Mouse (Mus musculus) testis, postnatal 10 days (tissue): Measurements from ENCODE around the gene Mrtfa.
"Not testable (repeated sequence)": the region's sequence is repeated elsewhere in the genome, so short reads cannot be mapped to it uniquely, and the experiment has no call there.

ENCODE experiments used
- DNase-seq: peaks from one replicate; pipeline ENCODE4 v3.0.0; 2021; ENCODE audit warnings: low spot score

Gene Mrtfa

DNA sequence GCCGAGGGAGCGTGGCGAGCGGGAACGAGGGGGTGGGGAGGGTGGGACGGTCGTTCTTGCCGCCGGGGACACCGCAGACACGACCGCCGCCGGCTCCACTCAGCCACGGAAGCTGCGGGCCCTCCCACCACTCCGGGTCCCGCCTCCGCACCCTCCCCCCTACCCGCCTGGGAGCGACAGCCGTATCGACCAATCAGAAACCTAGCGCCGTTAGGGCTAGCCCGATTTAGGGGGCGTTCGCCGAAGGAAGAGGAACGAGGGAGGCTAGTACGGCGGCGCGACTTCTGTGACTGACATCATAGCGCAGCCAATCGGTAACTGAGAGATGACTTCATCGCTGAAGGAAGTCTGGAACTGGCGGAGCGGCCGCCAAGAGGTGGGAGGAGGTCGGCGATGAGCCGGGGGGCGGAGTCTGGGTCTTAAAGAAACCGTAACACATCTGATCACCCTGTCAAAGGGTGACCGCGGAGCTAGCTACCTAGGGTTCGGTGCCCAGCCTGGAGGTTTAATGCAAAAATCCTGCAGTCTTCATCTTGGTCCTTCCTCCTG lies at the start of gene Mrtfa:
Gene Mrtfa, minus strand, starts transcription at position 128 of the 549 bp plus-strand sequence.
- peak; percentile 99 for DNase-seq

DNA sequence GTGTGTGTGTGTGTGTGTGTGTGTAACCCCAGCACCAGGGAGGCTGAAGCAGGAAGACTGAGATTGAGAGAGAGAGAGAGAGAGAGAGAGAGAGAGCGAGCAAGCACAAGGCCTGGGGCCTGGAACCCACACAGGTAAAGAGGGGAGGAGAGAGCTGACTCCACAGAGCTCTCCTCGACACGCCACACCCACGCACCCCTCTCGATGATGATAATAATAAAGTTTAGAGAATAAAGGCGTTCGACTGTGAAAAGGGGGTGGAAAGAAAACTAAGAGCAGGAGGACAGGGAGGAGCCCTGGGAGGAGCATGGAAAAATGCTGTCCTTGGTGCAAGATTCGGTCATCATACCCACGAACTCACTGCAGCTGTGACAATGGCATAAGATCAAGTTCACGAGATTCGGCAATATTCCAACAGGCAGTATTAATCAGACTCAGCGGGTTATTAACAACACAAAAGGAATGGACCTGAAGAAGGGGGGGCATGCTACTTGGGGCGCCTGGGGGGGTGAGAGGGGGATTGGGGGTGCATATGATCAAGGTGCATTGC lies 49.3 kb upstream of the Mrtfa start:
- no peak for DNase-seq

DNA sequence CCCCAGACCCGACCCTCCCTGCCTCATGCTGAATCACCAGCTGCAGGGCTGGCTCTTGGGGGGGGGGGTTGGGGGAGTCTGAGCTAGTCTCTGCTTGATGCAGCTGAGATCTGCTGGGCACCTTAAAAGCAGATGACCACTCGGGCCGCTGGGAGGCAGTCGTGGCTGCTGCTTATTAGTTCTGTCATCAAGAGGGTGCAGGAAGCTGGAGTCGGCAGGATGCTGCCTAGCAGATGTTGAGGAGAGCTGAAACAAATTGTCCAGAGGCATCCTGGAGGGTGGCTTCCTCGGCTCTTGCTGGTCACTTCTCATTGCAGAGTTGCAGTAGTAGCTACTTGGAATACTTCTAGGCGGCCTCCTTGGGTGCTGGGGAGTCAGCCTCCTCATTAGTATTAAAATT lies 48.7 kb upstream of the Mrtfa start:
- DNase-seq, result peak; percentile 67

DNA sequence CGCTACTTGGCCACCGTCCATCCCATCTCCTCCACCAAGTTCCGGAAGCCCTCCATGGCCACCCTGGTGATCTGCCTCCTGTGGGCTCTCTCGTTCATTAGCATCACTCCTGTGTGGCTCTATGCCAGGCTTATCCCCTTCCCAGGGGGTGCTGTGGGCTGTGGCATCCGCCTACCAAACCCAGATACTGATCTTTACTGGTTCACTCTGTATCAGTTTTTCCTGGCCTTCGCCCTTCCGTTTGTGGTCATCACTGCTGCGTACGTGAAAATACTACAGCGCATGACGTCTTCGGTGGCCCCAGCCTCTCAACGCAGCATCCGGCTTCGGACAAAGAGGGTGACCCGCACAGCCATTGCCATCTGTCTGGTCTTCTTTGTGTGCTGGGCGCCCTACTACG lies 46.9 kb upstream of the Mrtfa start:
- no peak for DNase-seq

DNA sequence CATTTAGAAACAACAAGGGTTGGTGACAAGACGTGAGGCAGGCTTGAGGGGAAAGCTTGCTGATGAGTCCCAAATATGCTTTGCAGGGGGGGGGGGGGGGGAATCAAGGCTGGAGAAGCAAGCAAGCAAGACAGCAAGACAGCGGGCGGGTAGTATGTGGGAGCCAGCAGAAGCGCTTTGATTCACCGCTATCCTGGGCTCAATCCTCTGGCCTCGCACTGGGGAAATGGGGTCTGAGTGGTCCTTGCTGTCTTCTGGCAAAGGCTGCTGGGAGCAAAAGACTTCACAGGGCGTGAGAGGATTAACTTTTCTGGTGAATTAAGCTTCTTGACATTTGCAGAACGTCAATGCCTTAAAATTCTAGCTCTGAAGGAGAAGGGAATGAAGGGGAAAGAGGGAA lies 45.5 kb upstream of the Mrtfa start:
- no peak for DNase-seq

DNA sequence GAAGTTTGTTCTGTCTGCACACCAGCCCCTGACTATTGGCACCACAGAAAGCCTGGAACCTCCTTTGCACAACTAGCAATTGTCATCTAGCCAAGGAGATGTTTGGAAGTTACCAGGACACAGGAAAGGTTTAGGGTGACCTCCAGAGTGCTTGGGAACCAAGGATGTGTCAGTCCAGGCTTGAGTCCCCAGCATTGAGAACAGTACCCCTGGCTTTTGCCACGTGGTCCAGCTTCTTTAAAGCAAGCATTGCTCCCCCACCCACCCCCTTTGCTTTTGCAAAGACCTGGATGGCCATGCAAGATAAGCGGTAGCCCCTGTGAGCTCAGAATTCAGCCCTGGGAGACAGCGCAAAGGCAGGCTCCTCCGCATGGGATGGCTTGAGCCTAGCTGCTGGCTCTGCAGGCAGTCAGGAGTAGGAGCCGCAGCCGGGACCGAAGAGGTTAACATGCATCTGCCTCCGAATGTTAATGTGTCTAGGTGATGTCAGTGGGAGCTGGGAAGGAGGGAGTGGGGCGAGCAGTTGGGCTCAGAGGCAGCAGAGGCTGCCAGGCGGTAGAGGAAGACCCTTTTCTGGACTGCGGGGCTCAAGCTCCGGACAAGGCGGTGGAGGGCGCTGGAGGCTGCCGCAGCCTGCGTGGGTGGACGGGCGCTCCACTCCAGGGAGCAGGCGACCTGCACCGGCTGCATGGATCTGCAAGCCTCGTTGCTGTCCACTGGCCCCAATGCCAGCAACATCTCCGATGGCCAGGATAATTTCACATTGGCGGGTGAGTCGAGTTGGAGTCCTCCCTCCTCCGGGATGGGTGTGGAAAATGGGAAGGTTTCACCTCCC lies 44.7 kb upstream of the Mrtfa start, which contains the start of gene Mchr1:
Gene Mchr1, plus strand, starts transcription at position 414 of the 835 bp plus-strand sequence.
- DNase-seq, result peak; percentile 62

DNA sequence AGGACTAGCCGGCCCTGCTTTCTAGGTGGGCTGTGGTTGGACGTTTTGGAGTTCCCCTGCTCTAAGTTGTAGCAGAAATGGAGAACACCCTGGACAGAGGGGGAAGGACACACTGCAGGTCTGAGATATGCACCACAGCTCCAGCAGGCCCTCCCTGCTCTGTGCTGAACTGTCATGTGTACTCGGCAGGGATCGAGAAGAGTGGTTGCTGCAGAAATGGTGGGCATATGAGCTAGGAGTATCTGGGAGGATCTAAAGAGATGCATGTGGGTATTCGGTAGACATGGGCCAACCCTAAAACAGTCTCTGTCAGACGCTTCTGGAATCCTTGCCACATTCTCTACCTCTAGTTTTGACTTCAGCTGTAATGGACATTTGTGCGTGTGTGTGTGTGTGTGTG lies 40.8 kb upstream of the Mrtfa start:
- no peak for DNase-seq

DNA sequence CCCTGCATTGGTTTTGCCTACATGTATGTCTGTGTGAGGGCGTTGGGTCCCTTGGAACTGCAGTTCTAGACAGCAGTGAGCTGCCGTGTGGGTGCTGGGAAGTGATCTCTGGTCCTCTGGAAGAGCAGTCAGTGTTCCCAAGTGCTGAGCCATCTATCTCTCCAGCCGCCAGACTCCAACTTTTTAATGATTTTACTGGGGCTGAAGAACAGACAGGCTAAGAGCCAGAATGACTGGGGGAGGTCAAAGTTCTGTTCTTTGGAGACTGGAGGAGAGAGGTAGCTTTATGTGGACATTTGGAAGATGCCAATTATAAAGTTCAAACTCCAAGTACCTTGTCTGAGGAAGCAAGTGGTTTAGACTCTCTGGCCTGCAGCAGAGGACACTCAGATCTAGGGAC lies 39.2 kb upstream of the Mrtfa start:
- DNase-seq, result no peak

DNA sequence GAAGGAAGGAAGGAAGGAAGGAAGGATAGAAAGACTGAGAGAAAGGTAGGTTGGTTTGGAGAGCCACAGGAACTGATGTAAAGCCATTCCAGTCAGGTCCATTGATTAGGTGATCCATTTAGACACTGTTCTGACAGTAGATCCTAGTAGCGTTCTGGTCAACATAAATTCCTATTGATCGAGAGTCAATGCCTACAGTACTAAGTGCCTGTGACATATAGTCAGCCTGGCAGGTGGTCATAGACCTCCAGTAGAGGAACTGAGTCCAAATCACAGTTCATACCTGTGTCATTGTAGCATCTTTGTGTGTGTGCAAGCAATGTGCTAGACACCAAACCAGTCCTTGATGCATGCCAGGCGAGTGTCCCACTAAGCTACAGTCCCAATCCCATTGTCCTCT lies 37.7 kb upstream of the Mrtfa start:
- DNase-seq, result no peak

DNA sequence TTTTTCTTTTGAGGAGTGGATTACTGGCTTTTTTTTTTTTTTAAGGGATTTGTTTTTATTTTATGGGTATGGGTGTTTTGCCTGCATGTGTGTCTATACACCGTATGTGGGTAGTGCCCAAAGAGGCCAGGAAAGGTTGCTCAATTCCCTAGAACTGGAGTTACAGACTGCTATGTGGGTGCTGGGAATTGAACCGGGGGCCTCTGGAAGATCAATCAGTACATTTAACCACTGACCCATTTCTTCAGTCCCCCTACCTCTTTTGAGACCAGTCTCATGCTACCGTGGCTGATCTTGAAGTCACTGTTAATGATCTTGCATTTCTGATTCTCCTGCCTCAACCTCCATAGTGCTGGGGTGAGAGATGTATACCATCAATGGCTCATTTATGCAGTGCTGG lies 36.7 kb upstream of the Mrtfa start:
- no peak for DNase-seq

DNA sequence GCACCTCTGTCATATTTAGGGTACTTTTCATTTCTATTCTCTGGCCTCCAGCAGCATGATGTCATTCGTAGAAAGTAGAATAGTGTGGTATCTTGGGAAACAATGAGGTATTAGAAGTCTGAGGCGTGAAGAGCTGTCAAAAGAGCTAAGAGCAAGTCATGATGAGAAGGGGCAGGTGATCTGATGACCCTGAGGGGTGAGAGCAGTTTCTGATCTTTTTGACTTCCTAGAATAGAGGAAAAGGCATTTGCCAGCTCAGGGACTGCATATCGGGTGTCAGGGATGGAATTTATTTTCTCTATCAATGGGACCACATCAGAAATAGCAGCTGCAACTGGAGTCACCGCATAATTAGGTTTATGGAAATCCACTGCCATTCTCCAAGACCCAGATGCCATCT lies 36.2 kb upstream of the Mrtfa start:
- DNase-seq, result no peak

DNA sequence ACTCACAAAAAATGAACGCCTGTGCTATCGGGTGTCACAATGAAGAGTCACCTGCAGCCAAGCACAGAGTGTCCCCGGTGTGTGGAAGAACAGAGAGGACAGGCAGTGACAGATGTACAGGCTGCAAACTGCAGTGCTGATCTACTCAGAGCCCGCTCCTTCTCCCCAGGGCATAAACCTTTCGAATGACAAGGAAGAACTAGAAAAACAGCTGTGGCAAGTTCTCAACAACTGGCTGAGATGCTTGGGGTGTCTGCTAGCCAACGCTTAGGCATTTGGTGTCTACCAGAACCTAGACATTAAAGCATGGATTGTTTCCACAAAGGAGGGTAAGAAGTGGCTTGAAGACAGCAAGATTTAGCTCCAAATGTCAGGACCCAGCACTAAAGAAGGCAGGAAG lies 35.2 kb upstream of the Mrtfa start:
- DNase-seq, result no peak

DNA sequence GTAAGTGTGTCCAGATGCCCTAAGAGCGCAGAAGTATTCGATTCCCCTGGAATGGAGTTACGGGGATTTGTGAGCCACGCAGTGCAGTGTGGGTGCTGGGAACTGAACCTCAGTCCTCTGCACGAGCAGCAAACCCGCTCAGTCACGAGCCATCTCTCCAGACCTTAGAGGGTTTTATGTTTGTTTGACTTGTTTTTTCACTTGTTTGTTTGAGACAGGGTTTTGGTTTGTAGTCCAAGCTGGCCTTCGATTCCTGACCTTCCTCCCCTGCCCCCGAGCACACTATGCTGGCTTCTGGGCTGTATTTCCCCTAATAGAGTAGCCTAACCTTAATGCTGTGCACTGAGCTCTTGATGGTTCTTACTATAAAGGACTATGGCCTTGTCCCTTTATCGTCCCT lies 34.5 kb upstream of the Mrtfa start:
- DNase-seq, result no peak

DNA sequence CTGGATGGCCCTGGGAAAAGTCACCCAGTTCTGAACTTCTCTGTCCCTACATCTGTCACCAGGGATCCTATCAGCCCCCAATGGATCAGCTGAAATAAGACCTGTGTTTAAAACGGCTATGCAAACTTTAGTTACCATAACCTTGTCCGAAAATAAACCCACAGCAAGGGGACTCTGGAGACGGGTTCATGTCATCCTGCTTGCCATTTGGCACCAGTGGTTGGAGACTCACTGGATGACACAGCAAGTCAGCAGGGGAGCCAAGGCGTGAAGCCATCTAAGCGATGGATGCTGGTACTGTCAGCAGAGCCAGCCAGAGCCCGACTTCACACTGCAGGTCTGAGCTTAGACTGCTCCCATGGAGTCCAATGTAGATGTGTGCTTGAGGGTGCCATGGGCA lies 30.9 kb upstream of the Mrtfa start:
- DNase-seq, result no peak

DNA sequence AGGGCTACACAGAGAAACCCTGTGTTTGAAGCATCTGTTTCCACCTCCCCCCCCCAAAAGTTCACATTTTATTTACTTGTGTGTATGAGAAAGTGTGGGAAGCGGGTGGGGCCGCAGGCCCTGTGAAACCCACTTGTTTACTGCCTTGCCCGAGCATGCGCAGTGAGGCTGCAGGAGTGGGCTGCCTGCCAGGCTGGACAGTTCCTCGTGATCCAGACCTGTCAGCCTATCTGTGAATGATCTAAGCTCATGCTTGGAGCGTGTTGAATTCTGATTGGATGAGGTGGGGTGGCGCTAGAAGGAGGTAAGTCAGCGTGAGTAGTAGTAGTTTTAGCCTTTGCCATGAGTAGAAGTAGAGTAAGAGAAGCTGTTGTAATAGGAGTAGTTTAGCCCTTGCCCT lies 29.5 kb upstream of the Mrtfa start:
- DNase-seq, result not testable (repeated sequence)

DNA sequence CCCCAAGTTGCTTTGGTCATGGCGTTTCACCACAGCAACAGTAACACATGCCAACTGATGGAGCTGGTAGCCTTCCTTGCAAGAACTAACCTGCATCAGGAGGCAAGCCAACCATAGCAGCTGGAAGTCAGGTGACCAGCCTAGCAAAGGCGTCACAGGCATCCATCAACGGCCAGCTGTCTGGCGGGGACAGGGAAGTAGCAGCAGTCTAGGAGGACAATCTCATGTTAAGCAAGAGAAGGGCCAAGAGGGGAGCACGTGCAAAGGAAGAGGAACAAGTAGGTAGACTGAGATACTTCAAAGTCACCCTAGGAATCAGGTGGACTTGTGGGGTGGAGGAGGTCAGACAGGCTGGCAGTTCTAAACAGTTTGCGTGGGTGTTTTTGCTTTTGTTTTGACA lies 28.5 kb upstream of the Mrtfa start:
- no peak for DNase-seq

DNA sequence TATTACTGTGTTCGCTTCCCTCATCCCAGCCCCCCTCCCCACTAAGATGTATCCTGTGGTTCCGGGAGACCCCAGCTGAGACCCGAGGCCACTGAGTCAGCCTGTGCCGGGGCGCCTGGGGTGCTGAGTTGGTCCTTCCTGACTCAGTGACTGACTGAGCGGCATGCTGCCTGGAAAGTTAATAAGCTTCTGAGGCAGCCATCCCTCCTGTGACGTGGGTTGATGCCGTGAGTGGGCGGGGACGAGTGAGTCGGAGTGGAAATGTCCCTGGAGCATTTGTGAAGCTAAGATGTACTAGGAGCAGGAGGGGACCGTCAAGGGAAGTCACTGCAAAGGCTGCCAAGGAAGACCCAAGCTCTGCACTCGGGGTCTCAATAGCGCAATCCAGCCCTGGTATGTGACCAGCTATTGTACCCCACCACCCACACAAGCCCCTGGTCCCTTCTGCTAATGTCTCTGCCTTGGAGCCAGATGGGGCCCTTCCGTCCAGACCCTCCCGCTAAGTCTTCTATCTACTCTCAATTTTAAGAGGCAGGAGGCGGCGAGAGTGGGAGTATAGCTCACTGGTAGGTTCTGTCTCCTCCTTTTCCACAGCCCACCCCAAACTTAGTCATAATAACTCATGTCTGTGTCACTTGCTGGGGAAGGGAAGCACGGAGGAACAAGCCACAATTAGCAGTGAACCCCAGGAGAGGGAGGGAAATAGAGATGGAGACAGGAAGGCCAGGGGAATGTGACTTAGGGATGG lies 26.5 kb upstream of the Mrtfa start:
- peak; percentile 55 for DNase-seq

DNA sequence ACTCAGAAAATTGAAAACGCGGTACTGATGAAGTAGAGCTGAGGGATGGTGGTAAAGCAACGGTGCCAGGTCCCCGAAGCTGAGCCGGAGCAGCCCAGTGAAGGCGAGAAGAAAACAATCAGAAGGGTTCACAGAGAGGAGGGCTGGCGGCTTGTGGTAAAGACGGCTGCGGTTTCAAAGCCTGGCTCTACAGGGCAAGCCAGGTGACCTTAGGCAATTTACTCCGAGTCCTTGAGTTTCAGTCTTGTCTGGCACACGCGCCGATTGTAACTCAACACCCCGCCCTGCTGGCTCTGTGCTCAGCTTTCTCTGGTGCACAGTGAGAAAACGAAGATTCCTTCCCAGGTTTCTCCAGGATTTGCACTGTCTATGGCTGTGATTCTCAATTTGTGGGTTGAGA lies 22.4 kb upstream of the Mrtfa start:
- peak; percentile 68 for DNase-seq

DNA sequence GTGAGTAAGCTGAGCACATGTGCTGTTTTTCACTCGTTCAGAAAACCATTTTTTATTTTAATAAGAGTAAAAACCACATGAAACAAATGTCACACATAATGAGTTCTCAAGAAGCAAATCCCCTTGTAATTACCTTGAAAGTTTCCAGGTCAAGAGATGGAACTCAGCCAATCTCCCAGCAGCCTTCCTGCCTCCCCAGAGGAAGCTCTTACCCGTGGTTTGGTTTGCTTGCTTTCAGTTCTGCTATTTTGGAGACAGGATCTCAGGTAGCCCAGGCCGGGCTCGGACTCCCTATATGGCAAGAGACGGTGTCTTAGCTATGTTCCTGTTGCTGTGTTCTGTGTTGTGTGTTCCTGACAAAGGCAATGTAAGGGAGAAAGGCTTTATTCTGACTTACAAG lies 19.9 kb upstream of the Mrtfa start:
- no peak for DNase-seq

DNA sequence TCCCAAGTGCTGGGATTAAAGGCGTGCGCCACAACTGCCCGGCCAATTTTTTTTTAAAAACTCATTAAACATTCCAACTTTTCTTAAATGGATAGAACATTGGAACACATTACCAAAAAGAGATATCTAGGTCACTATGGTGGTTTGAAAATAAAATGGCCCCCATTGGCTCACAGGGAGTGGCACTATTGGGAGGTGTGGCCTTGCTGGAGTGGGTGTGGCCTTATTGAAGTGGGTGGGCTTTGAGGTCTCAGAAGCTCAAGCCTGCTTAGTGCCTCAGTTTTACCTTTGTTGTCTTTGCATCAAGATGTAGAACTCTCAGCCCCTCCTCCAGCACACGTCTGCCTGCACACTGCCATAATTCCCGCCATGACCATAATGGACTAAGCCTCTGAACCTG lies 11.9 kb upstream of the Mrtfa start:
- DNase-seq, result no peak

DNA sequence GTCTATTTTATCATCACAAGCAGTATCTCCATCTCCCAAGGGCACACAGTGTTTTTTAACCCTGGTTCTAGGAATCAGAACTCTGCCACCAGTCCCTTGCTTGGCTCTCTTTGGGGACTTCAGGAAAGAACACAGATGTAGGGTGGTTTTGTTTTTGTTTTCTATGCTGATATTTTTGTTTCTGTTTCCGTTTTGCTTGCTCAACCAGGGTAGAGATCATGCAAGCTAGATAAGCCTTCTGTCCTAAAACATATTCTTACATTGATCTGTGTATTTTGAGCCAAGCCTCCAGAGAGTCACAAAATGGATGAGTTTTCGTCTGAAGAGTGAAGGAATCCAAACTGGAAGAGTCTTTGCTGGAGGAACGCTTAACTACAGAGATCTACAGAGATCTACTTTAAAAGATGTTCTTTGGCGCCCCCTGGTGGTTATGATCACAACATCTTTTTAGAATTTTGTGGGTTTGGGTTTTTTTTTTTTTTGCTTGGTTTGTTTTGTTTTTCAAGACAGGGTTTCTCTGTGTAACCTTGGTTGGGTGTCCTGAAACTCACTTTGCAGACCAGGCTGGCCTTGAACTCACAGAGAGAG lies 8.9 kb upstream of the Mrtfa start:
- peak; percentile 90 for DNase-seq

DNA sequence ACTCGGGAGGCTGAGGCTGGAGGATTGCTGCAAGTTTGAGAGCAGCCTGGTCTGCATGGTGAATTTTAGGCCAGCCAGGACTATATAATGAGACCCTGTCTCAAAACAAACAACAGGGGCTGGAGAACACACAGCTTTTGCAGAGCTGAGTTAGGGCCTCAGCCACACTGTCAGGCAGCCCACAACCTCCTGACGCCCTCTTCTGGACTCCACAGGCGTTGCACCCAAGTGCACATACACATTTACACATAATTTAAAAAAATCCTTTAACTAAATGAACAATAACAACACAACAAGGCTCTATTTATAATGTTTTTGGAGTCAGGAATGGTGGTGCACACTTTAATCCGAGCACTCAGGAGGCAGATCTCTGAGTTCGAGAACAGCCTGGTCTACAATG lies 7.9 kb upstream of the Mrtfa start:
- no peak for DNase-seq

DNA sequence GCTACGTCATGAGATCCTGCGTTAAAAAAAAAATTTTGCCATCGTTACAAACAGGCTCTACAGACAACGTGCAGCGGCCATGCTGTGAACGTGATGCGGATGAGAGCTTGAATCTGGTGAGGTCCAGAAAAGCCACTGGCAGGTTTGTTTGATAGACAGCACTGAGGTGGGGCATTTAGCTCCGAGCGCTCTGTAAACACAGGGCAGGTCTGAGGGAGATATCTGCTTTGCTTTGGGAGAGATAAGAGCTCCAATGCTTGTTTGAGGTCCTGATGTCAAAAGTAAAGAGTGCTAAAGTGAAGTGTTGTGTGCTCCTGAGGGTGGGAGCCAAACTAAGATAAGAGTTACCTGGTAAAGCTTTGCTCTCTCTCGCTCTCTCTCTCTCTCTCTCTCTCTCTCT lies 6.6 kb upstream of the Mrtfa start:
- DNase-seq, result no peak
